Mouse (Mus musculus): Measurements from ENCODE around the gene Itga2b. TPM values are rescaled to one million over a fixed set of nuclear protein-coding genes. Genes with fewer than 3 reads are reported as not detected.
"Not testable (repeated sequence)": the region's sequence is repeated elsewhere in the genome, so short reads cannot be mapped to it uniquely, and the experiment has no call there.

Gene Itga2b
- total RNA-seq, 2 experiments from 2014 or later: 2.3 to 2.7 TPM

DNA sequence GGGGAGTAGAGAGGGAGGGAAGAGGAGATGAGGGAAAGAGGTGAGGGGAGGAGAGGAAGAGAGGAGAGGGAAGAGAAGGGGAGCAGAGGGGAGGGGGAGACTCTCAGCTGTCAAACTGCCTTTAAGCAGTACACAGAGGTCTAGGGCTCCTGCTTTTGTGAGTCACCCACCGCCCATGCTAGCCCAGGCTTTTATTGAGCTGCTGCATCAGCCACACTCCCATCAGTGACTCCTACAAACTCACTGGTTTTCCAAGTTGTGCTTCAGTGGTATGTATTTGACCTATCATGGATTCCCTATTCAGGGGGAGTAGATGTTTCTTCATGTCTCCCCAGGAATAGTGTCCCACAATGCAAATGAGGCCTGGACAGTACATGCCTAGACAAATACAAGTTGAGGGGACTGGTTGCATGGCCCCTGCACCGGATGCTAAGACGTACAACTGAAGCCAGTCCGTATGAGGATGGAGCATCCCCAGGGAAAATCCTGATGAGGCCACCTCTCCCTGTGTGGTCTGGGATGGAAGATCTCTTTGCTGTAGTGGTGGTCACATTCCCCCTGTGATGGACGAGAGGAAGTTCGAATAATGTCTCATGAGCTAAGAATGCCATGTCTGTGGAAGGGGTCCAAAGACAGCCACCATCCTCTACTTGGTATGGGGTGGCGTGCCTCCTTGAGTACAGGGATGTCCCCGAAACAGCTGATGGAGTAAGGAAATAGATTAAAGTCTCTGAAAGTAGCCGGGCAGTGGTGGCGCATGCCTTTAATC, 54.7 kb downstream of the Itga2b start:
- DNase-seq (ENCODE audit: low spot score in 2 of 2): no peak

DNA sequence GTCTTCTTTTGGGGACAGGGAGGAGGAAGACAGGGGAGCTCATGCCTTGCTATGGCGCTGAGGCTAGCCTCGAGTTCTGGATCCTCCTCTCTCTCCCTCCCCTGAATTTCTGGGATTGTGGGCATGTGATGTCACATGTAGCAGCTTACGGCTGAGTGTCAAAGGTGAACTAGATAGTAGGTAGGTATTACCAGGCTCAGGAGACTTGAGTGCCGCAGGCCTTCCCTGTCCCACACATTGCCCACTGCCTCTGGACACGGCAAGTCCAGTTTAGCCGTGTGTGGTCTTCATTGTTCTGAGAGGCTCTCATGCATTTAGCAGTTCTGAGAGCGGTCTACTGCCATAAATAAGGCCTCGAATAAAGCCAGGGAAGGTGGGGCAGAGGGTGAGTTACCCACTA, 56.9 kb downstream of the Itga2b start:
- DNase-seq (ENCODE audit: low spot score in 2 of 2): no peak

DNA sequence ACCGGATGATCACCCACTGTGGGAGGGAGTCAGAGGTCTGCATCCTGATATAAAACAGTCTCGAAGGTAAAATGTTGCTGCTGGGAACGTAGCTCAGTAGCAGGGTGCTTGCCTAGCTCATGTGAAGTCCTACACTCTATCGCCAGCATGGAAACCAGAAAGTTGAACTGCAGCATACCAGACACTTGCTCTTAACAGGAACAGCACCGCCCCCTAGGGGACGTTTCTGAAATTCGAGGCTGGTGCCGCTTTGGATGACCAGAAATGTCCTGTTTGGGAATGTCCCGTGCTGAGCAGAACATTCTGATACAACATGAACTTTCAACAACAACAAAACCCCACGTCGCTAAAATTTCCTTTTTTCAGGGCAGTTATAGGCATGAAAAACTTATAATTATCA, 58.2 kb downstream of the Itga2b start:
- peak; percentile 84 to 92 for DNase-seq (ENCODE audit: low spot score in 2 of 2)

- no peak for DNase-seq (ENCODE audit: low spot score in 2 of 2)
Measured at GRCm38 (mm10) chr11:102411061-102411460, 58.9 kb downstream of the Itga2b start.

DNA sequence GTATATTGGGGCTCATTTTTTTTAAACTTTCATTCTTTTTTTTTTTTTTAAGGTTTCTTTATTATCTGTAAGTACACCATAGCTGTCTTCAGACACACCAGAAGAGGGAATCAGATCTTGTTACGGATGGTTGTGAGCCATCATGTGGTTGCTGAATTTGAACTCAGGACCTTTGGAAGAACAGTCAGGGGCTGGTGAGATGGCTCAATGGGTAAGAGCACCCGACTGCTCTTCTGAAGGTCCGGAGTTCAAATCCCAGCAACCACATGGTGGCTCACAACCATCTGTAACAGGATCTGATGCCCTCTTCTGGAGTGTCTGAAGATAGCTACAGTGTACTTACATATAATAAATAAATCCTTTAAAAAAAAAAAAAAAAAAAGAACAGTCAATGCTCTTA, 59.6 kb downstream of the Itga2b start:
- not testable (repeated sequence) for DNase-seq (ENCODE audit: low spot score in 2 of 2)

- DNase-seq (ENCODE audit: low spot score in 2 of 2): no peak
Measured at GRCm38 (mm10) chr11:102409795-102410330, 60.1 kb downstream of the Itga2b start.

DNA sequence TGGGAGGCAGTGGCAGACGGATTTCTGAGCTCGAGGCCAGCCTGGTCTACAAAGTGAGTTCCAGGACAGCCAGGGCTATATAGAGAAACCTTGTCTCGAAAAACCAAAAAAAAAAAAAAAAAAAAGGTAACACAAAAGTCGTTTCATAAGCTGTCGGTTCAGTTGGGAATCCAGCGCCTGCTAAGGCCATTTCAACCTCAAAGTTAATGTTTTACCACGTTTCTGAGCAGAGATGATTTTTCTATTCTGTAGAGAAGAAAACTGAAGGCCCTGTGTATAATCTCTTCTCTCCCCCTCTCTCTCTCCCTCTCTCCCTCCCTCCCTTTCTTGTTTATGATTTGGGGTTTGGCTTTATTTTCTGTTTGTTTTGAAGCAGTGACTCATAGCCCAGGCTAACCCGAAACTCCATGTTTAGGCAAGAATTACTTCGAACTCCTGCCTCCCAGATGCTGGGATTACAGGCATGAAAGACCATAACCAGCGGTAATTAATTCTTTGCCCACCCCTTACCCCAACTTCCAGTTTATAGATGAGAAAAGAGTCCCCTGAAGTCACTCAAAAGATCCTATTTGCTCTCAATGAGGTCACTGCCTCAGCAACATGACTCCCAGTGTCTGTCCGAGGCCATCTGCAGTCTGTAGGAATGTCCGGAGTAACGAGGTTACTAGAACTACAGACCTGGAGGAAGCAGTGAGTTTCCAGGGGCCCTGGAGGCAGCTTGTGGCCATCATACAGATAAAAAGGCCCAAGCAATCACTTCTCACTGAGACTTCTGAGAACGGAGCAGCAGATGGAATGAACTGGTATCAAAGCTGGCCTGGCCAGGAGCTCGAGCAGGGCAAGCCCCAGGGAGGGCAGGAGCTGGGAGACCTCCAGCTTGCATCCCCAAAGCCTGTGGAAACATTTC, 60.8 kb downstream of the Itga2b start:
- DNase-seq (ENCODE audit: low spot score in 2 of 2): no peak

DNA sequence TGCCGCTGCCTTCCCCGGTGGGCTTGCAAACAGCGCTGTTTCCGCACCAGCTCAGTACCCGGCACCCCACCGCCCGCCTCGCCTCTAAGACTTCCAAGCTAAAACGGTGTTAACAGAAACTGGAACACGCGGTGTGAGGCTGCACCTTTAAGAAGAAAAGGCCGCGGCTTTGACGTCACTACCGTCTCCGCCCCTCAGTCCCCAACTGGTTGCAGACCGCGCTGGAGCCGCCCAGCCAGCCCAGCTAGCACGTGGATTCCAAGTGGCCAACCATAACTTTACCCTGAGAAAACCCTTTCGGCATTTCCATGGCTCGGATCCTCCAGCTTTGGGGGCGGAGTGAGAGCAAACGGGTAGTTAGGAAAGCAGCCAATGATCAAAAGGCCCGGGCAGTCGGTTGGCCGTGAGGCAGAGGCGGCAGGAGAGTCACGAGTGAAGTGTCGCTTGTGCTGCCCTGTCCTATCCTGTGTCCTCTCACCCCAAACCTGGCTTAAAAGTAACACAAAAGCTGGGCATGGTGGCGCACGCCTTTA, 61.5 kb downstream of the Itga2b start:
- DNase-seq (ENCODE audit: low spot score in 2 of 2): peak; percentile 91 to 98

DNA sequence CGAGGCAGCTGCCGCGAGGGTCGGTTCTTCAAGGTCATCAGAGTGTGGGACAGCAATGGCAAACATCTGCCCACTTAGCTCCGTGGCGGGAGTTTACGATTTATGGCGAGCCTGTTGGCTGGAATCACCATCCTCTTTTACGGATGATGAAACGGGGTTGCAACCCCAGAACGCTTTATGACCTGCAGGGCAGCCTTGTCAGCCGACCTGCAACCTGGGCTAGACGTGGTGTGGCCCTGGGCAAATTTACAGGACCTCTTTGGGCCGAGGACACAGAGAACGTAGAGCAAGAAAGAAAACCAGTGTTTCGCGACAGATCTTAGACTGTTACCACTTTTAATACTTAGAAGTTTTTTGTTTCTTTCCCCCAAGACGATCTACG, 62.1 kb downstream of the Itga2b start, which contains the start of gene Slc25a39:
Gene Slc25a39, minus strand, starts transcription at position 113 of the 382 bp plus-strand sequence.
- no peak for DNase-seq (ENCODE audit: low spot score in 2 of 2)

DNA sequence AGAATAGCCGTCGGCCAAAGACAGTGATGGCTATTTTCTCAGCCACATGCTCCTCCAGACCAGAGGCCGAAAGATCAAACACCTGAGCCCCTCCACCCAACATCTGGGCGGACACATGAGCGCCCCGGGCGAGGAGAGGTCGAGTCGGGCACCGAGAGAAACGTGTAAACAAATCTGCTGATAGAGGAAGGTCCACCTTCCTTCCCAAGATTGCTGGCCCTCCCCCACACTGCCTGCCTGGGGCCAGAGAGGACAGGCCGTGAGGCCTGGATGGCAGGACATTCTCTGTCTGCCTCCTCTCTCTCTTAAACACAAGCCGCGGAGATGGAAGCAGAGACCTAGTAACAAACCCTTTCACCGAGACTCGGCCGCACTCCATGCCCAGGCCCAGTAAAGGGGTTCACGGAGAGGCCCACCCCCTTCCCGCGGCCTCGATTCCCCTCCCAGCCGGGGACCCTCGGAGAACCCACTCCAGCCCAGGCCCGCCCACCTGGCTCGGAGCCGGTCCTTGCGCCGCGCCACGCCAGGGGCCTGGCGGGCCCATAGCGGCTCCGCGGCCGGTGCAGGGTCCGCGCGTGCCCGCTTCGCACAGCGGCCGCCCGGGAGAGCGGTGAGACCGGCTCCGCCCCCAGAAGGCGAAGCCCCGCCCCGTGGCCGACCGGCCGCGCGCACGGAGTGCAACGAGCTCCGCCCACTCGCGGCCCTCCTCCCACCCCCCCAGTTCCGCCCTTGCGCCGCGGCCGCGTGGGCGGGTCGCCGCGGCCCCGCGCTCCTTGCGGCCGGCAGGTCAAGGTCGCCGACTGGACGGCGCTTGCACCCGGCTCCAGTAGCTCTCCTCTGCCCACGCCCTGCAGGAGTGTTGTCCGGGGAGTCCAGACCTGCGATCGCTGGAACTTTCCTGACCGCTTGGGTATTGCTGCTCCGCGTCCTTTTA, 62.8 kb downstream of the Itga2b start:
- DNase-seq (ENCODE audit: low spot score in 2 of 2): peak; percentile 86 to 91

GRCm38 (mm10) chr11:102406401-102406800, 63.5 kb downstream of the Itga2b start:
- peak in 1 of 2 experiments; percentile 12 for DNase-seq (ENCODE audit: low spot score in 2 of 2)

GRCm38 (mm10) chr11:102405544-102406285, 64.2 kb downstream of the Itga2b start:
- peak in 1 of 2 experiments; percentile 11 for DNase-seq (ENCODE audit: low spot score in 2 of 2)

DNA sequence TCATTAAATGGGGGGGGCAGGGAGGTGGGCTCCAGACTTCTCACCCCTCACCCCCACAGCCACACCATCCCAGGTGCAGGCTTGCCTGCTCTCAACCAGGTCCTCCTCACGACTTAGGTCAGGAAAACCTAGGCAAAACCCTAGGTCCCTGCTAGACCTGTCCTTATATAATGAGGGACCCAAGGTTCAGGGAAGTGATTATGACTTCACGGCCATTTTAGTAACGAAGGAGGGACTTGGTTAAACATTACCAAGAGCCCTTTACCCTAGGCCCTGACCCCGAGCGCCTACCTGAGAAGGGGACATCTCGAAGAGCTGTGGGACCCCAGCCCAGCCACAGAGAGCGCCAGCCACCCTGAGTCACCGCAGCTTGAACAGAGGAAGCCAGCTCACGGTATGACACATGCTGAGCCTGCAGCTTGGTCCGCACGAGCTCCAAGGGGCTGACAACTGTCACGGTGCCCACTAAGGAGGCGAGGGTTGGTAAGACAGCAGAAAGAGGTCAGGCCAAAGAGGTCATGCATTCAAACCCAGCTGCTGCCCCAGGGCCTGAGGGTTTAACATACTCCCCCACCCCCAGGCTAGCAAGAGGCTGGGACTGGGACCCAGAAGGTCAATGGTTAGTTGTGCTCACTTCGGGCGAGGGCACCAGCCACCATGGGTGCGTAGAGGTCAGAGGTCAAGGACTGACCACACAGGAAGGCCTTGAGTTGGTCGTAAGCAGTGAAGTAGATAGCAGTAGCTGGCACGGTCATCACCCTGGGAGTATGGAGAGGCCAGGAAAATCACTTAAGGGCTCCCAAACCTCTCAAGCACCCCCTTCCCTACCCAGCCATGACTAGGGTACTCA, 65.5 kb downstream of the Itga2b start:
- peak in 1 of 2 experiments; percentile 12 for DNase-seq (ENCODE audit: low spot score in 2 of 2)

DNA sequence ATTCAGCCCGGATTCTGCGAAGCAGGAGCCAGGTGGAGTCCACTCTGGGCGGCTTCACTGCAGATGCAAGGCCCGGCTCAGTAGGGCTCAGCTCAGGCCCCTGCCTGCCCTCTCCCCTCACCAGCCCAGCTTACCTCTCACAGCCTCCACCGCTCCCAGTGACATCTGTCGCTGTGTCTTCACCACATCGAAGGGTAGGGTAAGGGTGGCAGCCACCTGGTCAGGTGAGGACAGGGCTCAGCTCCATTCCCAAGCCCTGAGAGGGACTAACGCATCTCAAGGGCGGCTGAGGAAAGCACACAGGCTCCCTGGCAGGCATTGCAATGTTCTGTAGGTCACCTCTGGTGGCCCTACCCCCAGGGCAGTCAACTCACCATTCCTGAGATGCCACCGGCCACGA, 66.3 kb downstream of the Itga2b start:
- no peak for DNase-seq (ENCODE audit: low spot score in 2 of 2)

Small RNAs within 50 kb of the gene (microRNA-seq; reads per million reads assigned to microRNA genes)
- gene Mir6930: 0.57 to 0.68 reads per million in 2 experiments

Other genes starting within 250 kb of the Itga2b start
- 100 to 1,000 TPM; 171 to 197 TPM for gene Hdac5, start 240.0 kb downstream of the Itga2b start, total RNA-seq (2021)
- under 1 TPM; 0.76 to 0.79 TPM for gene BC030867, start 221.2 kb downstream of the Itga2b start, total RNA-seq (2021)
- gene Asb16, start 201.4 kb downstream of the Itga2b start, total RNA-seq (2021): under 1 TPM; 0.86 to 0.88 TPM
- gene Tmub2, start 185.2 kb downstream of the Itga2b start, total RNA-seq (2021): 10 to 100 TPM; 59.3 to 60.6 TPM
- 100 to 1,000 TPM; 152 to 160 TPM for gene Atxn7l3, start 173.5 kb downstream of the Itga2b start, total RNA-seq (2021)
- gene Ubtf, start 150.4 kb downstream of the Itga2b start, total RNA-seq (2021): 100 to 1,000 TPM; 120 to 121 TPM
- under 1 TPM; 0.50 to 0.60 TPM for gene Slc4a1, start 103.9 kb downstream of the Itga2b start, total RNA-seq (2021)
- 100 to 1,000 TPM; 413 to 422 TPM for gene Rundc3a, start 76.7 kb downstream of the Itga2b start, total RNA-seq (2021)
- 10 to 100 TPM; 75.6 to 81.8 TPM for gene Slc25a39, start 62.2 kb downstream of the Itga2b start, total RNA-seq (2021)
- 10 to 100 TPM; 82.3 to 87.4 TPM for gene Grn, start 39.8 kb downstream of the Itga2b start, total RNA-seq (2021)
- 10 to 100 TPM; 86.0 to 97.5 TPM for gene Fam171a2, start 22.4 kb downstream of the Itga2b start, total RNA-seq (2021)
- 10 to 100 TPM; 51.4 to 54.4 TPM for gene Gpatch8, start 86.3 kb upstream of the Itga2b start, total RNA-seq (2021)
- 1 to 10 TPM; 6.4 to 6.9 TPM for gene Gm11627, start 109.3 kb upstream of the Itga2b start, total RNA-seq (2021)
- 1 to 10 TPM; 8.5 to 9.4 TPM for gene Fzd2, start 134.3 kb upstream of the Itga2b start, total RNA-seq (2021)
- gene Meioc, start 193.6 kb upstream of the Itga2b start, total RNA-seq (2021): not detected
- gene Ccdc43, start 227.7 kb upstream of the Itga2b start, total RNA-seq (2021): 10 to 100 TPM; 37.9 to 41.3 TPM

Measured in layer of hippocampus, postnatal 14 days (tissue).